Mouse (Mus musculus) heart, postnatal 25 days (tissue): ENCODE results near the gene Ptpn23. TPM values are rescaled to one million over a fixed set of nuclear protein-coding genes. Genes with fewer than 3 reads are reported as not detected.

Source experiments
- DNase-seq: peaks from one replicate; pipeline ENCODE4 v3.0.0; 2022; ENCODE audit warnings: low spot score
- intact Hi-C: fragments of 180-260 bp; cut with DNase I; formaldehyde crosslinking; loops from one replicate; pipeline ENCODE4 v1.15.1; 2025
- total RNA-seq, 2 experiments: library from RNA; stranded (reverse); gene quantifications; 2 replicates each; pipeline ENCODE4 v1.2.3; 2021

The Ptpn23 gene
- total RNA-seq, 2 experiments from 2014 or later: 13.6 to 16.0 TPM

GRCm38 (mm10) chr9:110340037-110340750 lies 67.8 kb downstream of the Ptpn23 start:
- intact Hi-C loops: no loop called here

More at GRCm38 (mm10) chr9:110340037-110340750, 67.8 kb downstream of the Ptpn23 start:
- DNase-seq: no peak

Other genes starting within 250 kb of the Ptpn23 start
- gene Cspg5, start 164.4 kb downstream of the Ptpn23 start, total RNA-seq: under 1 TPM; 0.13 to 0.14 TPM
- gene Elp6, start 103.0 kb downstream of the Ptpn23 start, total RNA-seq: 1 to 10 TPM; 1.8 to 2.4 TPM
- 10 to 100 TPM; 27.7 to 28.0 TPM for gene Scap, start 74.9 kb downstream of the Ptpn23 start, total RNA-seq
- gene Ngp, start 11.5 kb upstream of the Ptpn23 start, total RNA-seq: not detected
- 10 to 100 TPM; 11.1 to 15.0 TPM for gene Klhl18, start 68.5 kb upstream of the Ptpn23 start, total RNA-seq
- gene Kif9, start 68.7 kb upstream of the Ptpn23 start, total RNA-seq: under 1 TPM; 0.13 to 0.25 TPM
- gene Setd2, start 124.4 kb upstream of the Ptpn23 start, total RNA-seq: 10 to 100 TPM; 38.0 to 49.8 TPM
- gene Nradd, start 216.2 kb upstream of the Ptpn23 start, total RNA-seq: 1 to 10 TPM; 1.1 to 2.0 TPM
- gene Nbeal2, start 245.9 kb upstream of the Ptpn23 start, total RNA-seq: 1 to 10 TPM; 8.2 to 8.7 TPM
- 10 to 100 TPM; 61.6 to 66.8 TPM for gene Ccdc12, start 248.3 kb upstream of the Ptpn23 start, total RNA-seq